Mouse (Mus musculus): ENCODE measurements around the gene Abhd5.

- TF ChIP-seq POLR2A (IDR thresholded peaks at IDR 0.05; ENCODE audit: borderline replicate concordance, insufficient read depth, low read length), result no peak
- no peak for TF ChIP-seq CTCF (IDR thresholded peaks at IDR 0.05; ENCODE audit: borderline replicate concordance, insufficient read depth, low read depth, low read length)
Measured at GRCm38 (mm10) chr9:122423146-122423545, 71.7 kb downstream of the Abhd5 start.

All from cerebellum, adult 2 months (tissue).